In the genomic region with DNA sequence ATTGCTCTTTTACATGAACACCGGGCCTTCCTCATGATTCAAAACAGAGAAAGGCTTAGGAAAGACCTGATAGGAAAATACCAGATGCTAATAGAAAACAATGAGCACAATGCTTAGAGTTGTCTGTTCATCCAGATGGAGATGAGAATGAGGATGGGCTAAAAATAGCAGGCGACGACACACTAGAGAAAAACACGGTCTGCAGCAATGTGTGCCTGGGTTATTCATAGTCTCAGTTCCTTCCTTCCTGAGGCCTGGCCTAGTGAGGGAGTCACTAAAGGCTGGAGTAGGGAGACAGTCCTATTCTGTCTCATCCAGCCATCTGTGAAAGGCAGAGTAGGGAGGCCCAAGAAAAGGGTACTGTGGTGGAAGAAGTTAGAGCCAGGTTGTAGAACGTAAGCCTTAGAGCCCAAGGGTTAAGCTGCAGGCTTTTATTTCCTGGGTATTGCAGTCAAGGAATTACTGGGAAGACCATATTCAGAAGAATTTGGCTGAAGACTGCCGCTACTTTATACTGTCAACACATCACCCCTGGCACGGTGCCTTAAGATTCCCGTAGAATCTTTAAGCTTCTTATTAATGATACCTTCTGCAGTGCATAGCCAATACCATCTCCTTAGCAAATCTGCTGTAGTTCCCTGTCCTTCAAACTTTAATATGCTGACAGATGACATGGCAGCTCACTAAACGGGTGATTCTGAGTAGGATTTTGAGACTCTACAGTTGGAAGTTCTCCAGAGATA, we compare ENCODE assay signal across 7 mouse cellular contexts. TPM values are rescaled to one million over a fixed set of nuclear protein-coding genes. Genes with fewer than 3 reads are reported as not detected.
DNase-seq lines count a peak whose midpoint lies in the region; ATAC-seq lines count a peak whose summit lies in the region.

No protein-coding gene starts in this region.

- peaks cover 8% of the 10 kb centered on the region; the same call in 1 of the 2 replicates for H3K9me3 ChIP-seq in embryonic facial prominence, embryonic 12.5 days
- peaks cover 12% of the 10 kb centered on the region for H3K9me3 ChIP-seq in forebrain, embryonic 12.5 days
- peaks cover 10% of the 10 kb centered on the region; the same call in 1 of the 2 replicates for H3K9me3 ChIP-seq in neural tube, embryonic 12.5 days

- DNase-seq in heart, postnatal 36 days: peak; percentile 16 to 18
- peak; percentile 81 for DNase-seq in layer of hippocampus, adult 9-11 months
- no peak for DNase-seq in thymus, postnatal 25 days
- no peak for DNase-seq in cerebellum, adult 9-10 months

- H3K27ac ChIP-seq in embryonic facial prominence, embryonic 12.5 days: peak overlapping the region; percentile 84; the same call in 1 of the 2 replicates
- peak overlapping the region; percentile 91 for H3K27ac ChIP-seq in forebrain, embryonic 12.5 days
- H3K27ac ChIP-seq in neural tube, embryonic 12.5 days: peak overlapping the region; percentile 78; the same call in 1 of the 2 replicates

- no peaks in the 10 kb centered on the region for H3K27me3 ChIP-seq in embryonic facial prominence, embryonic 12.5 days
- H3K27me3 ChIP-seq in forebrain, embryonic 12.5 days: no peaks in the 10 kb centered on the region
- H3K27me3 ChIP-seq in neural tube, embryonic 12.5 days (replicated peaks): no peaks in the 10 kb centered on the region

- intact Hi-C loops in heart, postnatal 36 days (cut with DNase I): no loop called here

- peaks cover 37% of the 10 kb centered on the region for H3K4me1 ChIP-seq in embryonic facial prominence, embryonic 12.5 days
- H3K4me1 ChIP-seq in forebrain, embryonic 12.5 days: peaks cover 52% of the 10 kb centered on the region
- H3K4me1 ChIP-seq in neural tube, embryonic 12.5 days: peaks cover 36% of the 10 kb centered on the region

- no peak for ATAC-seq in embryonic facial prominence, embryonic 12.5 days (ENCODE audit: insufficient number of reproducible peaks, insufficient read depth, low FRiP score, low TSS enrichment)
- ATAC-seq in forebrain, embryonic 12.5 days (ENCODE audit: low FRiP score): no peak
- no peak for ATAC-seq in neural tube, embryonic 12.5 days (ENCODE audit: low FRiP score, low read depth)

- no peak overlapping the region for H3K9ac ChIP-seq in embryonic facial prominence, embryonic 12.5 days
- no peak overlapping the region for H3K9ac ChIP-seq in forebrain, embryonic 12.5 days
- no peak overlapping the region for H3K9ac ChIP-seq in neural tube, embryonic 12.5 days

- WGBS in embryonic facial prominence, embryonic 12.5 days: 67% methylated on average over 9 of the region's 9 CpGs
- 80% methylated on average over 9 of the region's 9 CpGs for WGBS in forebrain, embryonic 12.5 days
- WGBS in neural tube, embryonic 12.5 days: 66% methylated on average over 9 of the region's 9 CpGs

- no peak overlapping the region for H3K4me2 ChIP-seq in embryonic facial prominence, embryonic 12.5 days (replicated peaks)
- H3K4me2 ChIP-seq in forebrain, embryonic 12.5 days: no peak overlapping the region
- no peak overlapping the region for H3K4me2 ChIP-seq in neural tube, embryonic 12.5 days (replicated peaks)

- H3K36me3 ChIP-seq in embryonic facial prominence, embryonic 12.5 days: no peaks in the 10 kb centered on the region
- no peaks in the 10 kb centered on the region for H3K36me3 ChIP-seq in forebrain, embryonic 12.5 days (replicated peaks)
- 0 out of 2 replicates have a peak, but pooled peaks cover 3% of the 10 kb centered on the region for H3K36me3 ChIP-seq in neural tube, embryonic 12.5 days

- H3K4me3 ChIP-seq in embryonic facial prominence, embryonic 12.5 days: no peak overlapping the region
- no peak overlapping the region for H3K4me3 ChIP-seq in forebrain, embryonic 12.5 days (replicated peaks)
- no peak overlapping the region for H3K4me3 ChIP-seq in neural tube, embryonic 12.5 days

RNA-seq across cellular contexts. Expression of a gene that starts 43.2 kb away (rescaled TPM):
- polyA plus RNA-seq in embryonic facial prominence, embryonic 12.5 days (2016; fragmentation: Nextera tagmentation; extraction: Ambion mirVana): 12.6 and 12.9 TPM in 2 replicates
- 9.9 and 10.4 TPM in 2 replicates for polyA plus RNA-seq in forebrain, embryonic 12.5 days (2016; fragmentation: Nextera tagmentation; extraction: Ambion mirVana)
- 1 to 10 TPM; 5.1 to 5.7 TPM for total RNA-seq in heart, postnatal 36 days (2021)
- polyA plus RNA-seq in neural tube, embryonic 12.5 days (2016; fragmentation: Nextera tagmentation; extraction: Ambion mirVana): 8.9 and 9.3 TPM in 2 replicates

Comparison
In these comparisons a context has a peak if more than half of its experiments do, and no peak if none do; other contexts are left out.
1. DNase-seq: peak in heart, postnatal 36 days (2 of 2) and layer of hippocampus, adult 9-11 months (single experiment); none in thymus, postnatal 25 days (single experiment) and cerebellum, adult 9-10 months (single experiment).
2. Peak in every context shown above with its lines, with median percentiles within 50 percentile points of each other: H3K27ac ChIP-seq.